Mouse (Mus musculus) limb, embryonic 13.5 days (tissue): Measurements from ENCODE around the gene Fgf4. TPM values are rescaled to one million over a fixed set of nuclear protein-coding genes. Genes with fewer than 3 reads are reported as not detected.

ENCODE experiments used
- ATAC-seq: fragments of 200-750 bp; cut with Nextera tagmentation; 2 replicates; pipeline ENCODE4 v1.8.0; 2017; ENCODE audit warnings: low read depth, moderate number of reproducible peaks, moderate TSS enrichment; ENCODE audit not compliant: low FRiP score
- H3K27ac ChIP-seq: fragments of 300-500 bp; sonication (generic); 2 replicates; pipeline ENCODE4 v1.5.1; 2015; ENCODE audit warnings: inconsistent platforms, mild to moderate bottlenecking, moderate library complexity
- H3K27me3 ChIP-seq: fragments of 300-500 bp; sonication (generic); 2 replicates; pipeline ENCODE4 v1.6.1; 2015; ENCODE audit warnings: mild to moderate bottlenecking, inconsistent platforms
- H3K36me3 ChIP-seq: fragments of 300-500 bp; sonication (generic); 2 replicates; pipeline ENCODE4 v1.6.1; 2015; ENCODE audit warnings: inconsistent platforms, mild to moderate bottlenecking, moderate library complexity
- H3K4me1 ChIP-seq: fragments of 300-500 bp; sonication (generic); 2 replicates; pipeline ENCODE4 v1.6.1; 2015; ENCODE audit warnings: inconsistent platforms
- H3K4me2 ChIP-seq: fragments of 300-500 bp; sonication (generic); replicated peaks from 2 replicates; pipeline ENCODE4 v1.6.1; 2015; ENCODE audit warnings: inconsistent platforms, mild to moderate bottlenecking, moderate library complexity
- H3K4me3 ChIP-seq: fragments of 300-500 bp; sonication (generic); 2 replicates; pipeline ENCODE4 v1.5.1; 2015; ENCODE audit warnings: moderate library complexity, mild to moderate bottlenecking, inconsistent platforms
- H3K9ac ChIP-seq: fragments of 300-500 bp; sonication (generic); 2 replicates; pipeline ENCODE4 v1.6.1; 2015; ENCODE audit warnings: mild to moderate bottlenecking, inconsistent platforms
- H3K9me3 ChIP-seq: fragments of 300-500 bp; sonication (generic); 2 replicates; pipeline ENCODE4 v1.6.1; 2016; ENCODE audit warnings: inconsistent platforms
- WGBS: fragments of 180-500 bp; shearing (Covaris S2); methylation state at CpG from one replicate; pipeline ENCODE4 v1.1.7; 2015; 5-methylcytosine and 5-hydroxymethylcytosine counted together
- polyA plus RNA-seq: library from polyadenylated mRNA; unstranded; fragments of >200 nt; fragmentation: Nextera tagmentation; extraction: Ambion mirVana; gene quantifications from 2 replicates; pipeline ENCODE4 v1.2.1, GENCODE M21; 2015

Gene Fgf4
- polyA plus RNA-seq = 0.79 and 1.1 TPM in 2 replicates

DNA sequence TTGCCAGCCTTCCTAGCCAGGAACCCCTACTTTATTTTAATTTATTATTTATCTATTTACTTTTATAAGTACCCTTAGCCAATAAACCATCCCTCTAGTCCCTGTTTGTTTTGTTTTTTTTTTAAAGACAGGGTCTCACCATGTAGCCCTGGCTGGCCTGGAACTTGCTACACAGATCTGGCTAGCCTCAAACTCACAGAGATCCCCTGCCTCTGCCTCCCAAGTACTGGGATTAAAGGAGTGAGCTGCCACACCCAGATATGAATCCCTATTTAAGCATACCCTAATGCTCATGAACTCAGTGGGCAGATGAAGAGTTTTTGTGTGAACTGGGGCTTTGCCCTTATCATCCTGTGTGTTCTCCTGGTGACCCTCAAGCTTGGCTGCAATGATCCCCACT, at the start of gene Fgf4:
Gene Fgf4, plus strand, starts transcription at position 301 of the 400 bp plus-strand sequence.
- ATAC-seq = no peak
- Histone ChIP-seq H3K4me2 (no peak within 1 kb of the TSS), H3K27me3 (peaks cover 50% of the 10 kb centered on the region), H3K9ac (no peak within 1 kb of the TSS), H3K36me3 (no peaks in the 10 kb centered on the region), H3K27ac (no peak within 1 kb of the TSS), H3K4me3 (no peak within 1 kb of the TSS), H3K4me1 (no peaks in the 10 kb centered on the region), H3K9me3 (no peaks in the 10 kb centered on the region)

DNA sequence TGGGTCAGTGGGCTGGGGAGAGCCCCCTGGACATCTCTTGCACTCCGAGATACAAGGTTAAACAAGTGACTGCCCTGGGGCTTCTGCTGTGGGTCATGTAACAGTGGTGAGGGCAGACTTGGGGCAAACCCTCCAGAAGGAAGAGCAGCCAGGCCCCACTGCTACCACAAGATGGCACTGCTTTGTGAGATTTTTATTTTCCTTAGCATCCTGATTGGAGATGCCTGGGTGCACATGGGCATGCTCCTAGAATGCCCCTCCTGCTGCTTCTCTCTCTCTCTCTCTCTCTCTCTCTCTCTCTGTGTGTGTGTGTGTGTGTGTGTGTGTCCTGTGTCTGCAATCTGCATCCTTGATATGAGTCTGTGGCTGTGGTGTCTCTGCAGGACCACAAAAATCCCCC, 48.7 kb upstream of the Fgf4 start:
- ATAC-seq = no peak
- 48% methylated on average over 1 of the region's 1 CpGs for WGBS
- Histone ChIP-seq H3K27me3 (peaks cover 8% of the 10 kb centered on the region), H3K9me3 (no peaks in the 10 kb centered on the region), H3K4me3 (no peak overlapping the region), H3K36me3 (no peaks in the 10 kb centered on the region), H3K4me1 (0 out of 2 replicates have a peak, but pooled peaks cover 4% of the 10 kb centered on the region), H3K27ac (no peak overlapping the region), H3K4me2 (no peak overlapping the region), H3K9ac (no peak overlapping the region)

DNA sequence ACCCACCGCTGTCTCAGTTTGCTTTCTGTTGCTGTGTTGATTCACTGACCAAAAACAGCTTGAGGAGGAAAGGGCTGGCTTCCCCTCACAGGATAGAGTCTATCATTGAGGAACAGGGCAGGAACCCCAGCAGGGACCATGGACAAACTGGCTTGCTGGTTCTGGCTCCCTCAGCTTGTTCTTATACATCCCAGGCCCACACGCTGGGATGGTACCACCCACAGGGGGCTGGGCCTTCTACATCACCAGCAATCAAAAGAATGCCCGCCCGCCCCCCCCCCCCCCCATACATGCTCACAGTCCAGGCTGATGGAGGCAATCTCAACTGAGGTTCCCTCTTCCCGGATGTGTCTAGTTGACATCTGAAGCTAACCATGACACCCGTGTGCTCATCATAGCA, 40.1 kb upstream of the Fgf4 start:
- Histone ChIP-seq H3K9ac (no peak overlapping the region), H3K9me3 (no peaks in the 10 kb centered on the region), H3K4me2 (no peak overlapping the region), H3K27me3 (peaks cover 9% of the 10 kb centered on the region; the same call in 1 of the 2 replicates), H3K27ac (no peak overlapping the region), H3K4me3 (no peak overlapping the region), H3K36me3 (no peaks in the 10 kb centered on the region), H3K4me1 (peaks cover 7% of the 10 kb centered on the region; the same call in 1 of the 2 replicates)
- 67% methylated on average over 6 of the region's 6 CpGs for WGBS
- ATAC-seq = no peak

DNA sequence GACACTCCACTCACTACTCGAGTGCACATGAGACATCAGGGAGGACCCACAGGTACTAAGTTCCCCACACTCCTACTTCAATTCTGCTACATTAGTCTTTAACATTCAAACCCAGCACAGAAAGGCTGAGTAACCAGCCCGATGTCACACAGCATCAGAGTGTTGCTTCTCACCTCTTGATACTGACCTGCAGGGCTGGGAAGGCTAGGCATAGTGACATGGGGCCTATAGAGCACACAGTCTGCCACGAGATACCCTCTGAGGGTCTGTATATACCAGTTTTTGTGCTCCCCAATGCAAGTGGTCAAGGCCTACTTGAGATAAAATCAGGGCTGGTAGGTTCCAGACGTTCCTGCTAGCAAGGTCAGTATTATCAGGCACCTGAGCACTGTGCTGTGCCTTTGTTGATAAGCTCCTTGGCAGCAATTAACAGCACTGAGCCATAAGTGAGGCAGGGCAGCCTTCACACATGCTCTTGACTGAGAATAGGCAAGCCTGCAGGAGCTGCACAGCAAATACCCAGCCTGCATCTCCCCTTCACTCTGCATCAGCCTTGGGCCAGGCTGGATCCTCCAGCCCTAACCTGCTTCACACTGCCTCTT, 39.1 kb upstream of the Fgf4 start:
- ATAC-seq = no peak
- Histone ChIP-seq H3K9ac (no peak overlapping the region), H3K36me3 (no peaks in the 10 kb centered on the region), H3K4me2 (no peak overlapping the region), H3K27me3 (peaks cover 7% of the 10 kb centered on the region; the same call in 1 of the 2 replicates), H3K9me3 (no peaks in the 10 kb centered on the region), H3K4me1 (peaks cover 7% of the 10 kb centered on the region; the same call in 1 of the 2 replicates), H3K4me3 (no peak overlapping the region), H3K27ac (no peak overlapping the region)
- WGBS = 70% methylated on average over 4 of the region's 4 CpGs

DNA sequence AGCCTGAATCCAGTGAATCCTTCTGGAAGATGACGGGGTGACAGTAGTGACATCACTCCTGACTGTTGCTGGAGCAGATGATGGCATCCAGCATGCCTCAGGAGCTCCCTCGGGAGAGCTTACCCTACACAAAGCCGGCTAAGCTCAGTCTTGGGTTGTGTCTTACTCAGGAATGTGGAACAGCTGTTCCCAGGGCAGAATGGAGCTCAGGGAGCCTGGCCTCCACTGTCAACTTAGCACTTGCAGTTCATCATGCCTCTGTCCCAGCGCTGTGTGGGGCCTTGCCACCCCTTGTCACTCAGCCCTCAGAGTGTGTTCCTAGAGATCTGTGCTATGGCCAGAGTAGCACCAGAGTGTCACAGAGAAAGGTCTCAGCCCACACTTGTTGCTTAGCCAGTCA, 35.6 kb upstream of the Fgf4 start:
- Histone ChIP-seq H3K4me2 (no peak overlapping the region), H3K9me3 (no peaks in the 10 kb centered on the region), H3K36me3 (no peaks in the 10 kb centered on the region), H3K4me3 (no peak overlapping the region), H3K27me3 (no peaks in the 10 kb centered on the region), H3K4me1 (peaks cover 7% of the 10 kb centered on the region; the same call in 1 of the 2 replicates), H3K27ac (no peak overlapping the region), H3K9ac (no peak overlapping the region)
- peak; percentile 76 for ATAC-seq
- 38% methylated on average over 4 of the region's 4 CpGs for WGBS

DNA sequence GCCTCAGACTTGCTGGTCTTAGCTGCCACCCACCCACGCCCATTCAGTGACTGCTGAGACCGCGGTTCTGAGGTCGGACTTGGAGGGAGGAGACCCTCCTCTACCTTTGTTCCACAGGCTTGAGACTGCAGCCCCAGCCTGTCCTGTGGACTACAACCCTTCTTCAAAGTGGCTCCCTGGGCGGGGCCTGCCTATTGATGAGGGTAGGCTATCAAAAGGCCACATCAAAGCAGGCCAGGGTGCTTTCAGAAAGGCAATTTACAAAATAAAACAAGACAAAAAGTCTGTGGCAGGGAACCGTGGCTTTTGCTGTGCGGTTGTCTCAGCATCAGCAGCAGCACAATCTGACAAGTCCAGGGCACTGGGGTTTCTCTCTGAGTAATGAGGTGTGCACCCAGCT, 25.3 kb upstream of the Fgf4 start:
- Histone ChIP-seq H3K4me1 (no peaks in the 10 kb centered on the region), H3K4me3 (no peak overlapping the region), H3K9me3 (peaks cover 5% of the 10 kb centered on the region), H3K27me3 (peaks cover 25% of the 10 kb centered on the region), H3K9ac (no peak overlapping the region), H3K36me3 (no peaks in the 10 kb centered on the region), H3K4me2 (no peak overlapping the region), H3K27ac (no peak overlapping the region)
- WGBS = 36% methylated on average over 7 of the region's 7 CpGs
- no peak for ATAC-seq

DNA sequence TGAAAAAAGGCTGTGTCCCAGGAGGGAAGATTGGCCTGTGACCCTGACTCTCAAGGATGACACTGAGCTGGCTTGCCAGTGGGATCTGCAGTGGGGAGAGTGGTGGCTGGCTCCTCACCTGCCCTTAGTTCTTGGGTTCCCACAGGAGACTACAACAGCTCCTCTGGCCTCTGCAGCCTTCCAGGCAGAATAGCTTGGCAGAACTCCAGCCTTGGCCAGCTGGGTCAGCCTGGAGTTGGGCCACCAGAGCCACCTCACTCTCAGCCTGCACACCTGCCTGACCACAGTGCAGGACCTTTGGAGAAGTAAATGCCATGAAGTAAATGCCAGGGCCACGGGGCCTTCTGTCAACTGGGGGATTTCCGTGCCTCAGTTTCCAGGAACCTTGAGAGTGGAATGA, 23.2 kb upstream of the Fgf4 start:
- Histone ChIP-seq H3K27me3 (peaks cover 34% of the 10 kb centered on the region), H3K27ac (no peak overlapping the region), H3K9me3 (no peaks in the 10 kb centered on the region), H3K4me1 (no peaks in the 10 kb centered on the region), H3K4me3 (no peak overlapping the region), H3K9ac (no peak overlapping the region), H3K4me2 (no peak overlapping the region), H3K36me3 (no peaks in the 10 kb centered on the region)
- no peak for ATAC-seq
- WGBS = 88% methylated on average over 2 of the region's 2 CpGs

DNA sequence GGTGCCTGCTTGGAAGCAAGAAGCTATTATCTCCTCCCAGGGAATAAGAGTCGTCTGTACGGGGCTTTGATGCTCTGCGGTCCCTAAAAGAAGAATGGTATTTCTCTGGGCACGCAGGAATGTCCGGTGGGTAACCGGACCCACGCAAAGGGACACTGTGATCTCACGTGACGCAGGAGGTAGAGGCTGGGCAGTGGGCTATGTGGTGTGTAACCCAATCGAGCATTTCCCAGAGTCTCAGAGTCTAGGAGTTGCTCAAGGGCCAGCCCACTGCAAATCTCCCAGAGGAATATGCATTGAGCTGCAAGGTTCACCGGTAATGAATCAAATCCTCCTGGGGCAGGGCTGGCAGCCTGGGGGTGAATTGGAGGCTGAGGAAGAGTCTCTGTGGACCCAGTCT, 18.8 kb upstream of the Fgf4 start:
- ATAC-seq = no peak
- Histone ChIP-seq H3K9ac (no peak overlapping the region), H3K4me2 (no peak overlapping the region), H3K9me3 (no peaks in the 10 kb centered on the region), H3K27me3 (peaks cover 39% of the 10 kb centered on the region), H3K4me1 (no peaks in the 10 kb centered on the region), H3K36me3 (no peaks in the 10 kb centered on the region), H3K4me3 (no peak overlapping the region), H3K27ac (no peak overlapping the region)
- 75% methylated on average over 11 of the region's 11 CpGs for WGBS

DNA sequence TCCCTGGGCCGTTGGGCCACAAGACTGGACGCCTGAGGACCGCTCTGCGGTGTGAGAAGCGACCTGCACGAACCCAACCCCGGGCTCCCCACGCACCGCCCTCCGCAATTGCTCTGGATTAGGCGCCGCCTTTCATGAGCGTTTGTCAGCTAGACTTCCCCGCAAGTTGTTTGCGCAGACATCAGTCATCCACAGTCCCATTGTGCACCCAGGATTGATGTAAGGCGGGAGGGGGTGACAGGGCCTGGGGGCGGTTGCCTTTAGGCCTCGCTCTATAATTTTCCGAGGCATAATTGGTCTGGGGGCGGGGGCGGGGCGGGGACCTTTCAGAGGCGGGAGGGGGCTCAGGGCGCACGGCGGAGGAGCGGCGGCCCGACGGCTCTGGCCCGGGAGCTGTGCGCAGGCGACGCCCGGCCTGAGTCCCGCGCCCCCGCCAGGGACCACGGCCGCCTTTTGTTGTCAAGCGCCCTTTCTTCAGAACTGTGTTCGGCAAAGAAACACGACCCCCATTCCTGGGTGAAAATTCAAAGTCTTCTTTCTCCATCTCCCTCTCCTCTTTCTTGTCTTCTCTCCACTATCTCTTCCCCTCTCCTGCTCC, 9.2 kb upstream of the Fgf4 start, which contains the start of gene Fgf3:
Gene Fgf3, plus strand, starts transcription at position 193 of the 598 bp plus-strand sequence.
- Histone ChIP-seq H3K9me3 (no peaks in the 10 kb centered on the region), H3K27me3 (peaks cover 88% of the 10 kb centered on the region), H3K9ac (peak within 1 kb of the TSS; percentile 48; the same call in 1 of the 2 replicates), H3K4me3 (peak within 1 kb of the TSS; percentile 46), H3K4me1 (peaks cover 20% of the 10 kb centered on the region), H3K36me3 (no peaks in the 10 kb centered on the region), H3K27ac (no peak within 1 kb of the TSS), H3K4me2 (peak within 1 kb of the TSS; percentile 77)
- ATAC-seq = no peak
- 2% methylated on average over 43 of the region's 43 CpGs for WGBS

DNA sequence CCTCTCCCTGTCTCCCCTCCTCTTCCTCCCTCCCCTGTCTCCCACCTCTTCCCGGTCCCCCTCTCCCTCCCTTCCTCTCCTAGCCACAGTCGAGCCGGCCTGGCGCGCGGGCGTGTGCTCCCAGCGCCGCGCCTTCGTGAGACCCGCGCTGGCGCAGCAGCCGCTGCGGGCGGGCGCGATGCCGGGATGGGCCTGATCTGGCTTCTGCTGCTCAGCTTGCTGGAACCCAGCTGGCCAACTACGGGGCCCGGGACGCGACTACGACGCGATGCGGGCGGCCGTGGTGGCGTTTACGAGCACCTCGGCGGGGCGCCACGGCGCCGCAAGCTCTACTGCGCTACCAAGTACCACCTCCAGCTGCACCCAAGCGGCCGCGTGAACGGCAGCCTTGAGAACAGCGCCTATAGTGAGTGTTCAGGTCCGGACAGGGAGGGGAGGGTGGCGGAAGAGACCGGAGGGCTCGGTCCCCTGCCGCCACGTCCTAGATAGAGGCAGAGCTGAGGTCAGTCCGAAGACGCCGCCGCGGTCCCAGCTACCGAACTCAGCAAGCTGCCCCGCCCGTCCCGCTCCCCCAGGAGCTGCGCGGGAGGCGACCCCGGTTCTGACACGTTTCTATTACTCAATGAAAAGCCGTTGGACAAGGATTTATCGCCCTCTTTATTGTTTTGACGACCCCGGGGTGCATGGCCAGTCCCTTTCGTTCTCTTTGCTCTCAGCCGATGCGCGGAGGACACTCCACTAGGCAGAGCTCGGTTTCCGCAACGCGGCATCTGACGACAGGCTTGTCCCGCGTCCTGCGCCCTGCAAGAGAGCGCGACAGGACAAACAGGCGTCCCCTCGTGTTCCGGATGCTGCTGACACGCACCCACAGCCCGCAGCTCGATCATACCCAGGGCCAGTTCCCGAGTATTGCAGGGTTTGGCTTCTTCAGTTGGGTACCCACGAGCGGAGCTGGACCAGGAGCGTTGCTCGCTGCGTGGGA, 8.4 kb upstream of the Fgf4 start:
- H3K9me3 ChIP-seq = no peaks in the 10 kb centered on the region
- peak overlapping the region; percentile 48; the same call in 1 of the 2 replicates for H3K9ac ChIP-seq
- H3K4me3 ChIP-seq = peak overlapping the region; percentile 46
- peak; percentile 32; the same call in 1 of the 2 replicates for ATAC-seq
- H3K36me3 ChIP-seq = no peaks in the 10 kb centered on the region
- no peak overlapping the region for H3K27ac ChIP-seq
- peaks cover 97% of the 10 kb centered on the region for H3K27me3 ChIP-seq
- WGBS = under 1% methylated on average over 93 of the region's 94 CpGs
- H3K4me2 ChIP-seq = peak overlapping the region; percentile 77
- peaks cover 20% of the 10 kb centered on the region for H3K4me1 ChIP-seq

DNA sequence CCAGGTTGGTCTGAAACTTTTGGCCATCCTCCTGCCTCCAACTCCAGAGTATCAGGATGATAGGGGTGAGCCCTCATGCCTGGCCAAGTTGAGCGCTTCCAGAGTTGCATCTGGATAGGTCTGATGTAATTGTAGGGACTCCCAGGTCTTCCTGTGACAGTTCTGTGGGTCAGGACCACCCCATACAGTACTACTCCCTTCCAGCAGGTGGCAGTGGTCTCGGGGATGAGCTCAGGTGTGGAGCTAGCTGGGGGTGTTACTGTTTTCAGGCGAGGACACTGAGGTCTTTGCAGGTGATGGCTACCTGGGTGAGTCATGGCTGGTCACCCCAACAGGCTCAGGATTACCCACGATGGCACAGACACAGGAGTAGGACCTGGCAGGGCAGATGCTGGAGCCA, 1.0 kb upstream of the Fgf4 start:
- Histone ChIP-seq H3K4me1 (no peaks in the 10 kb centered on the region), H3K27ac (no peak overlapping the region), H3K9me3 (no peaks in the 10 kb centered on the region), H3K9ac (no peak overlapping the region), H3K27me3 (peaks cover 53% of the 10 kb centered on the region), H3K4me3 (no peak overlapping the region), H3K36me3 (no peaks in the 10 kb centered on the region), H3K4me2 (no peak overlapping the region)
- WGBS = 19% methylated on average over 4 of the region's 4 CpGs
- no peak for ATAC-seq

DNA sequence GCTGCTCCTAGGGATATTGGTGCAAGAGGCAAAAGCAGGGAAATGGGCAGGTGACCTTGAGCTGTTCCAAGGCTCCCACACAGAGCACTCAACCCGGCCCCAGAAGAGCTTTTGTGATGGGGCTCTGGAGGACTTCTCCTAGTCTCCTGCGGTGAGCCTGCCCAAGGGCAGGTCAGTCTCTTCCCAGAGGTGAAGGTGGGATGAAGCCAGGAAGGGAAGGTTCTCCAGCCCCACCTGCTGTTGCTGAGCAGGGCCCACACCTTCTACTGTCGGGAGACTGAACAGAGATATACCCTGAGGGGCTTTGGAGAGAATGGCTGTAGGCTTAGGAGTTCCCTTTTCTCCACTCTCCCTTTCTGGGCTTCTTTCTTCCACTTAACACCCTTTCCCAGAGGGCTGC, 4.2 kb downstream of the Fgf4 start:
- H3K9ac ChIP-seq = no peak overlapping the region
- peaks cover 44% of the 10 kb centered on the region for H3K27me3 ChIP-seq
- H3K9me3 ChIP-seq = no peaks in the 10 kb centered on the region
- H3K36me3 ChIP-seq = no peaks in the 10 kb centered on the region
- no peak overlapping the region for H3K27ac ChIP-seq
- H3K4me3 ChIP-seq = no peak overlapping the region
- ATAC-seq = no peak
- no peaks in the 10 kb centered on the region for H3K4me1 ChIP-seq
- no peak overlapping the region for H3K4me2 ChIP-seq
- 56% methylated on average over 3 of the region's 3 CpGs for WGBS
